In the genomic region with DNA sequence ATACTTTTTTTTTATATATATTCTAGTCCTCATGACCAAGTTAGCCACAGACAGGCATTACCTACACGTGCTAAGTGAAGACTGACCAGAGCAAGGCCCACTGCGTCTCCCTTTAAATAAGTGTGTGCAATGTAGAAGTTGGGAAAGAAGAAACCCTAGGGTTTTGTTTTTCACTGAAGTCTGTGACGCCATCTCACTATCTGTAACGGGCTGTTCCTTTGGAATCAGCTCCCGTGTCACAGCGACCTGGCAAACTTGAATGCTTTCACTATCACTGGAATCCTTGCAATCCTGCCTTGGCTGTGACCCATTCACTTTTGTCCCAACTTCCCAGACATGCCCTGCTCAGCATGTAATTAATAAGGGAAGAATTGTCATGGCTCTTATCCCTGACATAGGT, we compare ENCODE assay signal across 20 mouse cellular contexts.
A peak's percentile ranks its signal among the peaks of the same experiment; 100 is the strongest.
DNase-seq lines count a peak whose midpoint lies in the region; ATAC-seq lines count a peak whose summit lies in the region.
"Had no signal": no experiment of that assay in that cellular context is flagged by ENCODE, and none has a peak within 500 bp of the region (broad histone marks: within the 10 kb centered on the region; RNA-seq: fewer than 3 reads in every experiment).

No protein-coding gene starts in this region.

- 38% methylated on average over 6 of the region's 6 CpGs for WGBS in heart, embryonic 12.5 days

- peak; percentile 66 for DNase-seq in gastrocnemius, adult 18-20 months (ENCODE audit: low spot score)
- no peak for DNase-seq in gastrocnemius, postnatal 14 days
- DNase-seq in lung, postnatal 36 days: peak; percentile 27
- no peak for DNase-seq in lung, postnatal 10 days
- DNase-seq in ovary, postnatal 14 days (ENCODE audit: low spot score): peak; percentile 29
- DNase-seq in layer of hippocampus, postnatal 10 days (ENCODE audit: low spot score in 2 of 2): no peak
- DNase-seq: cerebellum, postnatal 10 days; kidney, adult 11 months; kidney, postnatal 14 days; layer of hippocampus, postnatal 36 days; thymus, adult 2 months had no signal

- no peak overlapping the region for H3K27ac ChIP-seq in heart, embryonic 12.5 days (ENCODE audit: poor library complexity, severe bottlenecking)
- H3K27ac ChIP-seq: embryonic facial prominence, embryonic 10.5 days; liver, embryonic 14.5 days; midbrain, embryonic 15.5 days had no signal

- intact Hi-C loops in gastrocnemius, postnatal 14 days (cut with DNase I; ENCODE audit: low total_unique reads): no loop called here

- no peak overlapping the region for H3K4me3 ChIP-seq in heart, embryonic 12.5 days
- H3K4me3 ChIP-seq: embryonic facial prominence, embryonic 10.5 days; erythroblast, embryonic 14.5 days; midbrain, embryonic 15.5 days had no signal

- ATAC-seq in heart, embryonic 12.5 days (ENCODE audit: insufficient number of reproducible peaks, low FRiP score): no peak
- ATAC-seq in activated CD4-positive, CD25-positive, alpha-beta regulatory T cell, adult 4 months: no peak
- ATAC-seq: forebrain, embryonic 16.5 days; hindbrain, embryonic 16.5 days; midbrain, embryonic 15.5 days; Patski had no signal

- H3K36me3 ChIP-seq in heart, embryonic 12.5 days: no peaks in the 10 kb centered on the region
- H3K36me3 ChIP-seq: embryonic facial prominence, embryonic 10.5 days; midbrain, embryonic 15.5 days had no signal

- no peaks in the 10 kb centered on the region for H3K9me3 ChIP-seq in heart, embryonic 12.5 days (replicated peaks)
- H3K9me3 ChIP-seq: embryonic facial prominence, embryonic 10.5 days; midbrain, embryonic 15.5 days had no signal

- H3K4me2 ChIP-seq in heart, embryonic 12.5 days: peak overlapping the region; percentile 29; the same call in 1 of the 2 replicates
- H3K4me2 ChIP-seq: midbrain, embryonic 15.5 days had no signal

- H3K27me3 ChIP-seq in heart, embryonic 12.5 days (replicated peaks): no peaks in the 10 kb centered on the region
- H3K27me3 ChIP-seq: Patski had no signal

- H3K9ac ChIP-seq in heart, embryonic 12.5 days: no peak overlapping the region
- H3K9ac ChIP-seq: liver, embryonic 14.5 days; midbrain, embryonic 15.5 days had no signal

- 0 out of 2 replicates have a peak, but pooled peaks cover 3% of the 10 kb centered on the region for H3K4me1 ChIP-seq in heart, embryonic 12.5 days (replicated peaks)

Comparison
In these comparisons a context has a peak if more than half of its experiments do, and no peak if none do; other contexts are left out.
1. DNase-seq: peak in gastrocnemius, adult 18-20 months (single experiment), lung, postnatal 36 days (single experiment) and ovary, postnatal 14 days (single experiment); none in gastrocnemius, postnatal 14 days (single experiment), lung, postnatal 10 days (single experiment) and layer of hippocampus, postnatal 10 days (0 of 2).